Mouse (Mus musculus): ENCODE results near the gene Aspa.

Gene Aspa

GRCm38 (mm10) chr11:73257362-73257945 lies 71.9 kb downstream of the Aspa start:
- DNase-seq (ENCODE audit: low spot score in 2 of 2): no peak

Data from right cerebral cortex, postnatal 36 days (tissue).